Mouse (Mus musculus): ENCODE measurements around the gene Fbxo40.

DNA sequence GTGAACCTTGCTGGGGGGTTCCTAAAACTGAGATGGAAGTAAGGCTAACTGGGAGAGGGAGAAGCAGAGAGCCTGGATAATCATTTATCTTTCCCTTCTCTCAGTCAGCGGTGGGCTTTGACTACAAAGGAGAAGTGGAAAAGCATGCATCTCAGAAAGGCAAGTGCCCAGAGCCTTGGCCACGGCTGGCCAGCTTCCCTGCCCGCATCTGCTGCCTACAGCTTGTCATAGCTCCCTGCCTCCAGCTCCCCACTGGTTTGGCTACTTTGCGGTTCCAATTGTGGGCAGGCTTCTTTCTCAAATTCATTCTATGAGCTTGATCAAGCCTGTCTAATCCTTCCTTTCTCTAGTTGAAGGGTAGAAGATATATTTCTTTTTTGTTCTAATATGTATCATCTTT, 39.2 kb downstream of the Fbxo40 start:
- TF ChIP-seq TCF3 (IDR thresholded peaks at IDR 0.05; ENCODE audit: insufficient read length, low read depth) (no peak), POLR2A (IDR thresholded peaks at IDR 0.05; ENCODE audit: insufficient read length, low read depth) (no peak), E2F4 (IDR thresholded peaks at IDR 0.05; ENCODE audit: insufficient read depth) (no peak), MYOG (IDR thresholded peaks at IDR 0.05; ENCODE audit: control insufficient read depth in 1 of 3, insufficient read depth in 1 of 3, insufficient read length in 2 of 3, low read depth in 2 of 3) (no peak), SRF (IDR thresholded peaks at IDR 0.05; ENCODE audit: control insufficient read depth, insufficient read length, low read depth) (no peak)
